Mouse (Mus musculus) heart, postnatal 36 days (tissue): ENCODE results near the gene Flvcr1. TPM values are rescaled to one million over a fixed set of nuclear protein-coding genes. Genes with fewer than 3 reads are reported as not detected.

Experiments used
- DNase-seq, 2 experiments: peaks; one replicate each; pipeline ENCODE4 v3.0.0; 2021 to 2022
- intact Hi-C: fragments of 180-260 bp; cut with DNase I; formaldehyde crosslinking; loops from one replicate; pipeline ENCODE4 v1.15.1; 2025
- total RNA-seq, 2 experiments: library from RNA; stranded (reverse); gene quantifications; 2 replicates each; pipeline ENCODE4 v1.2.3; 2021

Gene Flvcr1
- 1 to 10 TPM; 5.0 to 5.4 TPM for total RNA-seq

GRCm38 (mm10) chr1:191026021-191026713 is at the start of gene Flvcr1:
Flvcr1 (minus strand) TSS chr1:191026158.
- intact Hi-C loops = loop anchor here (1.0 to 2.0 kb wide), 2 partner anchors 36 to 157 kb away; partner anchors contain the start of gene Tatdn3
- peak; percentile 96 for DNase-seq

GRCm38 (mm10) chr1:191075199-191075883 is 49.4 kb upstream of the Flvcr1 start:
- intact Hi-C loops = loop anchor here (1.0 to 5.0 kb wide), 3 partner anchors 52 to 202 kb away; no protein-coding TSS in a partner anchor
- peak; percentile 64 to 73 for DNase-seq

GRCm38 (mm10) chr1:191073486-191073885 is 47.5 kb upstream of the Flvcr1 start:
- no peak for DNase-seq
- intact Hi-C loops = no loop called here

- peak; percentile 53 to 55 for DNase-seq
- intact Hi-C loops = no loop called here
Observed at GRCm38 (mm10) chr1:191073001-191073400, 47.0 kb upstream of the Flvcr1 start.

- intact Hi-C loops = no loop called here
- DNase-seq = no peak
Observed at GRCm38 (mm10) chr1:191072329-191072913, 46.5 kb upstream of the Flvcr1 start.

- no peak for DNase-seq
- intact Hi-C loops = no loop called here
Observed at GRCm38 (mm10) chr1:191071613-191072012, 45.7 kb upstream of the Flvcr1 start.

GRCm38 (mm10) chr1:191070259-191070658 is 44.3 kb upstream of the Flvcr1 start:
- no peak for DNase-seq
- intact Hi-C loops = no loop called here

GRCm38 (mm10) chr1:191068377-191068776 is 42.4 kb upstream of the Flvcr1 start:
- intact Hi-C loops = no loop called here
- no peak for DNase-seq

- DNase-seq = no peak
- intact Hi-C loops = no loop called here
Observed at GRCm38 (mm10) chr1:191065188-191065587, 39.2 kb upstream of the Flvcr1 start.

- intact Hi-C loops = no loop called here
Observed at GRCm38 (mm10) chr1:191064535-191064934, 38.6 kb upstream of the Flvcr1 start.

GRCm38 (mm10) chr1:191063700-191064099 is 37.7 kb upstream of the Flvcr1 start:
- intact Hi-C loops = no loop called here
- DNase-seq = no peak

More at GRCm38 (mm10) chr1:191064535-191064934, 38.6 kb upstream of the Flvcr1 start:
- DNase-seq = no peak

- DNase-seq = peak; percentile 94 to 96
- intact Hi-C loops = loop anchor here (1.0 kb wide), 1 partner anchor 37 kb away; the partner anchor contains the start of gene Flvcr1
Observed at GRCm38 (mm10) chr1:191062781-191063485, 37.0 kb upstream of the Flvcr1 start, which contains the start of the genes Tatdn3 and Nsl1. Tatdn3 (minus strand) TSS chr1:191062932. Nsl1 (plus strand) TSS chr1:191063012.

GRCm38 (mm10) chr1:191062241-191062780 is 36.4 kb upstream of the Flvcr1 start:
- intact Hi-C loops = loop anchor here (1.0 kb wide), 1 partner anchor 36 kb away; the partner anchor contains the start of gene Flvcr1
- no peak for DNase-seq

GRCm38 (mm10) chr1:191057461-191057860 is 31.5 kb upstream of the Flvcr1 start:
- no peak for DNase-seq
- intact Hi-C loops = no loop called here

- intact Hi-C loops = no loop called here
Observed at GRCm38 (mm10) chr1:191055533-191055873, 29.5 kb upstream of the Flvcr1 start.

GRCm38 (mm10) chr1:191054870-191055532 is 29.0 kb upstream of the Flvcr1 start:
- intact Hi-C loops = no loop called here
- DNase-seq = no peak

More at GRCm38 (mm10) chr1:191055533-191055873, 29.5 kb upstream of the Flvcr1 start:
- no peak for DNase-seq

GRCm38 (mm10) chr1:191053555-191053954 is 27.6 kb upstream of the Flvcr1 start:
- no peak for DNase-seq
- intact Hi-C loops = no loop called here

GRCm38 (mm10) chr1:191046231-191046824 is 20.4 kb upstream of the Flvcr1 start:
- DNase-seq = no peak
- intact Hi-C loops = no loop called here

- intact Hi-C loops = no loop called here
- no peak for DNase-seq
Observed at GRCm38 (mm10) chr1:191045264-191045663, 19.3 kb upstream of the Flvcr1 start.
